Mouse (Mus musculus) c-Kit-positive CD71-positive TER-119-negative erythroid progenitor cells, embryonic 14.5 days (primary cell): ENCODE data around the gene Bcdin3d.

Experiments used
- DNase-seq: peaks from one replicate; pipeline ENCODE4 v3.0.0-alpha.2; 2013; ENCODE audit warnings: low read depth

The Bcdin3d gene

DNA sequence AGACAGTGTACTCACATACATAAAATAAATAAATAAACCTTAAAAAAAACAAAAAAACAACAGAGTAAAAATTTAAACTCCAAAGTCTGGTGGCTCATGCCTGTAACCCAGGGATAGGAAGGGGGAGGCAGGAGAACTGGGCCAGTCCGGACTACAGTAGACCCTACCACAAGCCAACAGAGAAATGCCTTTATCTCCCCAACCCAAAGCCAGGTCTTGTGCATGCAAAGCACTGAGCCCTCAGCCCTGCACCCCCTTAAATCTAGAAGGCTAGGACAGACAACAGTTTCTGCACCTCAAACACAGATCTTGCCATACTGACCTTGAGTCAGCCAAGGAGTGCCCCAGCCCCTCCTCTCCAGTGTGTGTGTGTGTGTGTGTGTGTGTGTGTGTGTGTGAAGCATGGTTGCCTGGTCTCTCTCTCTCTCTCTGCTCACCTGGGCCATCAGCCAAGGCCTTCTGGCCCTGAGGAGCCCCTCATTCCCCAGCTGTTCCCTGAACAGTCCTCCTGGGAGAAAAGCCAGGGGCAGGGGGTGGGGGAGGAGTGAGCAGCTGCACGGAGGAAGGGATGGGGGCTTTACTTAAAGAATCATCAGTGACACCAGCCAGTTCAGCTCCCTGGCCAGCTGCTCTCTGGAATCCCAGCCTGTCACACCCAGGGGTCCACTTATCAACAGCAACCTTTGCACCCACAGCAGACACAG lies 34.3 kb downstream of the Bcdin3d start:
- no peak for DNase-seq

DNA sequence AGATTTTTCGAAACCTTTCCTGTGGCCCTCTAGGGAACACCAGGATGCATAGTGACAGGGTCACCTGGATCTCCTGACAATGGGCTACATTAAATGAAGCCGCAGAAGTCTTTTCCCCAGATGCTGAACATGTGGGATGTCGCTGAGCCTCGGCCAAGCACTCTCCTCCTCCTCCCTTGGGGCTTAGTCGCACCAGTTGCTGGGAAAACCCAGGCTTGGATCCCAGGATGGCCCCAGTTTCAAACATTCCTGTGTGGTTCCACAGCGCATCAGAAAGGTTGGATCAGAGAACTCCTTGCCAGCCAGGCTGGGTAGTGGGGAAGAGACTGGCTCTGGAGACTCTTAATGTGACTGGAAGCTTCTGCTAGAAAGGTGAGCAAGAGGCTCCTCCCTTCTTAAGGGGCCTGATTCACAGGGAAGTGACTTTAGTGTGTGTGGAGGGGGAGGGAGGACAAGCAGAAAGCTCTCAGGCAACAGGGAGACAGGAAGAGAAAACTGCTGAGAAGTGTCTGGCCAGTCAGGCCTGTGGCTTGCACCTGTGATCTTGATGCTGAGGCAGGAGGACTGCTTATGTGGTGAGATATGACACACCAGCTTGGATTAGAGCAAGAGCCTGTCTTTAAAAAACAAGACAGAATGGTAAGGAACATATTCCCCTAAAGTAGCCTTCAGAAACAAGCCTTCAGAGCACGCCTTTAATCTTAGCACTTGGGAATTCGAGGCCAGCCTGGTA lies 35.4 kb downstream of the Bcdin3d start:
- no peak for DNase-seq

DNA sequence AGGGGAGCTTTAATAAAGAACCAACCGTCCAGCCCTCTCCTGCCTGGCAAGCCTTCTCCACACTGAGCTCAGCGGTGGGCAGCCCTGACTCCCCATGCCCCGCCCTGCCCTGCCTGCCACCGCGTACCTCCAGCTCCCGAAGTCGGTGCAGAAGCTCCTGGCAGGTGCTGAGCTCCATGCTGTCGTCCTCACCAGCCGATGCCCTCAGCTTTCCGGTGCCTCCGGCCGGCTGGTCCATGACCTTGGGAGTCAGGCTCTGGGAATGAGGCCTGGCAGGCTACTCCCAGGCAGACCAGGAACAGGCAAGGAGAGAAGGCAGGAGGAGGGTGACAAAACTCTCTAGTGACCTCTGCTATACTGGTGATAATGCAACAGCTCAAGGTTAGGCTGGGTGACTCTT lies 40.6 kb downstream of the Bcdin3d start:
- no peak for DNase-seq

DNA sequence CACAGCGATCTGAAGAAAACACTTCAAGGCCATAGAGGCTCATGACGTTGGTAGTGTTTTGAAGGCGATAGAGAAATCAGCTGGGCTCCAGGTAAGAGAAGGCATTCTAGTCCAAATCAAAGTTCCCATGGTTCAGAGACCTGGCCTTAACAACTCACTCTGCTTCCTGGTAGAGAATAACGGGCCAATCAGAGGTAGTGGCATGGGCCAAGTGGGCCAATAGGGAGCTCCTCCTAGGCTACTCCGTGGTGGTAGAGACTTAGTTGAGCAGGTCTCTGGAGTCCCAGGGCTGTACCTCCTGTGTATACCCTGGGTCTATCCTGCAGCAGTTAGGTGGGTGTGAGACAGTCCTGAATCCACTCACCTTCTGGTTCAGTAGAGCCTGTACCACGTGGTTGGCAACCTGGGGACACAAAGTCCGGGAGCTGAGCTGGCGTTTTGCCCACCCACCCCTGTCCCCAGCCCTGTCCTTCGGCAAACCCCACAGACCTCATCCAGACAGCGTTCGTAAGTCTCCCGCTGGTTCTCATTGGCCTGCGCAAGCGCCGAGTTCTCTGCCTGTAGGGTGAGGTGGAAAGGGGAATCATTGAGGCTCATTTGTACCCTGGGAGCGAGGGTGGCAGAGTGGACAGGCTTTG lies 41.3 kb downstream of the Bcdin3d start:
- DNase-seq, result no peak

DNA sequence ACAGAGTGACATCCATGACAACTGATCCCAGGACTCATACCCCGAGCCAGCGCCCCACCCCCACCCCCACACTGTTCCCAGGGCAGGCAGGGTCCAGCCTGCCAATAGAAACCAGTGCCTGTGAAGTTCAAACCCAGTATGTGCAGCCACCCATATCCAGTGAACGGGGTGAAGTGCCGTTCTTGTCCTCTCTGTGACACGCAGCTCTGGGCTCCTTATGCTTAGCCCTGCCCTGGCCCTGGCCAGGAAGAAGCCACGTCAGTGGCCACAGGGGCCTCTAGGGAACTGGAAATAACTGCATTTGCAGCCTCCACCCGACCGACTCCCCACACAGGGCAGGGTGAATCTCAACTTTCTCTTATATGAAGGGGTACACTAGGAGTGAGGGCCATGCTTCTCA lies 42.6 kb downstream of the Bcdin3d start:
- DNase-seq, result no peak

DNA sequence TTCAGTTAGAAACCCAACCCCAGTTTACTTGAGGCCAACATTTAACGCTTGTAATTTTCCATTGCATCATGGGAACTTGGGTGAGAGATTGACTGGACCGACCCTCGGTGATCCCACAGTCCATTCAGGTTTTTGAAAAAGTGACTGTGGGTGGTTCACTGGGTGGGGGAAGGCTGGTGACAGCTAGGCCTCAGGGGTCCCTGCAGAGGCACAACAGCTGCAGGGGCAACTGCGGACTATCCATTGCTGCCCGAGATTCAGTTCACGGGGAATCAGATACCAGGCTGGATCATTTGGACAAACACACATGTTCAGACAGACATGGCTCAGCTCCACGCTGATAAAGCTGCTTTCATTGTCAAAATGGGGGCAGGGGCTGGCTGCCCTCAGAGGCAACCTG lies 43.0 kb downstream of the Bcdin3d start:
- no peak for DNase-seq

DNA sequence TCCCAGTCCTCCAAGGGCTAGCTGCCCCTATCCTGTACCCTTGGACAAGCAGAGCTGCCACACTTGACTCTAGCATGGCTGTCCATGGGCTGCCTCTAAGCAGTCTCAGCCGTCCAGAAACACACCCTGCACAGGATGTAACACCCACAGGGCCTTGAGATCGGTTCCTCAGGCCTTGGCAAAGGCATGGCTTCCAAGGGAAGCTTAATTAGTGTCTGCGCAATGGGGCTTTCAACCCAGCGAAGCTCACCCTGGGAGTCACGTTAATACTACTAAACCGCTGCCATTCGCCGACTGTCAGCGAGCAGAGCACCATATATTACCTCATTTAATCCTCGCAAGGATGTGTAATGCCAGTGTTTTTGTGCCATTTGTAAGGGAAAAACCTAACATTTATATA lies 43.5 kb downstream of the Bcdin3d start:
- no peak for DNase-seq

DNA sequence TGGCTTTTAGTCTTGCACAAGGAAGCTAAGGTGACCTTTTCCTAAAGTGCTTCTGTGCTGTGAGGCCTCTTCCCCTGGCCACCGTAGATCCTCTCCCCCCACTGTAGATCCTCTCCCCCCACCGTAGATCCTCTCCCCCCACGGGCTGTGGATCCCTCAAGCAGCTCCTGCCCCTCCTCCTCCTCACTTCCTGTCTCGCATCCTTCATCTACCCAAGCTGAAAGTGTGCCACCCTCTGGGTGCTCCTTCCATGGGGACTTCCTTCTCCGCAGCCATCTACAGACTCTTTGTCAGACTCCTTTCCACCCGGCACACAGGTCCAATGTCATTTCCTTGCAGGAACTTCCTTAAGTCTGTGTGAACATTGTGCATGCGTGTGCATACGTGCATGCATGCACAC lies 44.1 kb downstream of the Bcdin3d start:
- DNase-seq, result no peak

DNA sequence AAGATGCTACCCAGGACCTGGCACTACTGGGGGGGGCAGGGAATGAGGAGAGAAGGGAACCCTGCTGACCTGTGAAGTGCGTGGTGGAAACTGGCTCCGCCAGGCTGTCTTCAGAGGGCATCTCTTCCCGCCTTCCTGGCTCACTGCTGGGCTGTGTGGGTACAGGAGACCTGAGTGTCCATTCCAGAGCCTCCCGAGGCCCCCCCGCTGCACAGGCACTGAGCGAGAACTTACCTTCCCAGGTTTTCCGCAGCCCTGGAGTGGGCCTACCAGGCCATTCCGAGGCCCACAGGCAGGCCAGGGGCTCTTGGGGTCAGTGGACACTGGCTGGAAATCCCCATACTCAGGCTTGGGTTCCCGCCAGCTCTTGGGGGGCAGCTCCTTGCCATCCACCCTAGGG lies 50.6 kb downstream of the Bcdin3d start:
- no peak for DNase-seq

DNA sequence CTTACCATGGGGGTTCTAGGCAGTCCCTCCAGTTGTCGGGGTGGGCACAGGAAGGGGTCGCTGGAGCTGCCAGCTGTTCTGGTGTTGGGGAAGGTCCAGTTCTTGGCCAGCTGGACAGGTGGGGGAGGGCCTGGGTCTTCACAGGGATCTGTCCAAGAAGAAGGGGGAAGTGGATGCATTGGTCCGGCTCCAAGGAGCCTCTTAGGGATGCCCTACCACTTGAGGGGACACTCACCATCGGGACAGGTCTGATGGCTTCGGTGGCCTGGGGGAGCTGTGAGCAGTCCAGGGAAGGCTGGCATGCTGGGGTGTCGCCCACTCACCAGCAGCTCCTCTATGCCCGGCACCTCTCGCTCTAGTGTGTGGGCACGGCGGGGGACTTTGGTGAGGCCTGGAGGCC lies 51.4 kb downstream of the Bcdin3d start:
- DNase-seq, result no peak

DNA sequence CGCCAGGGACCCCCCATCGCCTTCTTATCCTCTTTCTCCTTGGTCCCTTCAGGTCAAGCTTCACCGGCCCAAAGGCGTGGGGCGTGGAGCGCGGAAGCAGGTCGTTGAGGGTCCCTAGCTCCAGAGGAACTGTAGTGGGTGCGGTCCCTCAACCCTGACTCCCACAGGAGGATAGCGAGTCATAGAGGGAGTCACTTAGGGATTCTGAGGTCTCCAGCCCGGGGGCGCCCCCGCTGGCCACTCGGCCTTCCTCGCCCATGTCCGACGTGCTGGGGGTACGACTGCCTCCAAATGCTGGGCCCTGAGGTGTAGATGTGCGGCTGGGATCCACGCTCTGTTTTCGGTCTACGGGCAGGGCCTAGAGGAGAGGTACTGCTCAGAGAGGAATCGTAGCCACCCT lies 52.0 kb downstream of the Bcdin3d start:
- DNase-seq, result no peak

DNA sequence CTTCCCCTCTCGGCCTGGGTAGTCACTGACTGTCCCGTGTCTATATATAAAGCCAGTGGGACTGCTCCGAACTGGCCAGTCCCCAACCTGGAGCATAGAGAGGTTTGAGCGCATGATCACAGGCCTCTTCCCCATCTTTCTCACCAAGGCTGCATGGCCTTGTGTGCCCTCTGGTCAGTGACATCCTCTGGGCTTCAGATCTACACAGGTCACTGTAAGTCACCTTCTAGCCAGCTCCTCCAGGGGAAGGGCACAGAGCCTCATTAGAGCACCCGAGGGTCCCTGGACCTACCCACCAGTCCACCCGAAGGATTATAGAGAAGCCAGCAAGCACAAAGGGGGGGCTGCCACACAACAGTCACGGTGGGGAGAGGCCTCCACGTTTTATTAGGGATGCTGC lies 52.9 kb downstream of the Bcdin3d start:
- DNase-seq, result no peak

DNA sequence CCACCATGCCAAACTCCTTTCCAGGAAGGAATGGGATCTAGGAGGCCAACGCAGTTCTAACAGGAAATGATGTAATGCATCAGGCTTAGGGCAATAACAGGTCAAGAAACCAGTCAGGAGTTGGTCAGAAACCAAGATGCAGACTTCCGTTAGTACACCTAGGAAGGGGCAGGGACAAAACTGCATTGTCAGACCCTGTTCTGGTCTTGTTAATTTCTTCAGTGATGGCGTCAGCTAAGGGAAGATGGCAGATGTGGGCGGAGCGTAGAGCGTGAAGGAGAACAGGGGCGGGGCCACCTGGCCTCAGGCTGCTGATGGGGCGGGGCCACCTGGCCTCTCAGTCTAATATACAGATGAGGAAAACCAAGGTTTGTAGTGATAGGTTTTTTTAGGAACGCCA lies 53.4 kb downstream of the Bcdin3d start:
- no peak for DNase-seq

DNA sequence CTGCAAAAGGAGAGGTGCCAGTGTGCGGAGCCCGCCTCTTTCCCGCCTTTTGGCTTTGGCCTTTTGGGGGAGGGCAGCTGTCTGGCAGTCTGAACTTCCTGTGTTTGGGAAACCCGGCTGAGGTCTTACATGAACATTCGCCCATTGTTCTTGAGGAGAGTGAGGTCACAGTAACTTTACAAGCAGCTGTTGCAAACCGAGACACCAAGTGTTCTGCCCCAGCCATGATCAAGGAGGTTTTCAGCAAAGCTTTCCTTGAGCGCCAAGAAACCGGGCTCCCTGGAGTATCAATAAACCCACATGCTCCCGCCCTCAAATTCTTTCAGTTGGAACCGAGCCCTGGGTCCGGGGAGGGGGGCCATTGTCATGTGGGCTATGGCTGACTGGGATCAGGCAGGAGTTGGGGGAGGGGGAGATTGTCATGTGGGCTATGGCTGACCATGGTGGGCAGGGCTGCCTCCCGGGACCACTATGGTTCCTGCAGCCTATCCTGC lies 54.0 kb downstream of the Bcdin3d start:
- DNase-seq, result no peak

DNA sequence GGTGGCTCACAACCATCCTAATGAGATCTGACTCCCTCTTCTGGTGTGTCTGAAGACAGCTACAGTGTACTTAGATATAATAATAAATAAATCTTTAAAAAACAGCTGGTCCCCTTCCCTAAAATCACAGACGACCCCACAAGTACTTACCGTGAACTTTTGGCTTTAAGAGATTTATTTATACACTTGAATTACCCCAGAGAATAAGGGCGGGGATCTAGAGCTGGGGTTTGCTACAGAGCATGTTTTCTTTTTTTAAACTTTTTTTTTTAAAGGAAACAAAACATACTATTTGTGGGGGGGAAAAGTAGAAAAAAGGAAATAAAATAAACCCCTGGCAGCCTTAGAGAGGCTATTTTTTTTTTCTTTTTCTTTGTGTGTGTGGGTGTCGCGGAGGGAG lies 54.4 kb downstream of the Bcdin3d start:
- DNase-seq, result no peak
